Mouse (Mus musculus): Measurements from ENCODE around the gene Olfr33. TPM values are rescaled to one million over a fixed set of nuclear protein-coding genes. Genes with fewer than 3 reads are reported as not detected.

The Olfr33 gene
- polyA plus RNA-seq (2015; fragmentation: Nextera tagmentation; extraction: Ambion mirVana): not detected in 2 replicates

- H3K27me3 ChIP-seq (ENCODE audit: control insufficient read depth, insufficient read depth, low read depth, low read length): no peaks in the 10 kb centered on the region
- no peak for ATAC-seq
- no peaks in the 10 kb centered on the region for H3K9me3 ChIP-seq (replicated peaks; ENCODE audit: control insufficient read depth, low read length, poor library complexity, severe bottlenecking)
- no peaks in the 10 kb centered on the region for H3K36me3 ChIP-seq (ENCODE audit: control insufficient read depth, insufficient read depth, low read length)
- H3K27ac ChIP-seq (ENCODE audit: low read length): no peak within 1 kb of the TSS
- no peak within 1 kb of the TSS for H3K4me3 ChIP-seq (ENCODE audit: low read depth, low read length)
- H3K9ac ChIP-seq (ENCODE audit: low read depth, low read length): no peak within 1 kb of the TSS
- WGBS: 27% methylated on average over 1 of the region's 1 CpGs
- no peak within 1 kb of the TSS for H3K4me2 ChIP-seq (ENCODE audit: low read length)
- no peaks in the 10 kb centered on the region for H3K4me1 ChIP-seq (ENCODE audit: control insufficient read depth, insufficient read depth, low read length)
These were observed at the start of gene Olfr33 for GRCm38 (mm10) chr7:102718970-102719369. TSS of gene Olfr33 (minus strand) at chr7:102719070.

GRCm38 (mm10) chr7:102759266-102759665 is 40.4 kb upstream of the Olfr33 start, which contains the start of the genes Olfr560 and Olfr78:
TSS of gene Olfr560 (minus strand) at chr7:102759366.
TSS of gene Olfr78 (minus strand) at chr7:102759471.
- H3K4me1 ChIP-seq (ENCODE audit: control insufficient read depth, insufficient read depth, low read length): no peaks in the 10 kb centered on the region
- 72% methylated on average over 4 of the region's 4 CpGs for WGBS
- H3K36me3 ChIP-seq (ENCODE audit: control insufficient read depth, insufficient read depth, low read length): no peaks in the 10 kb centered on the region
- no peaks in the 10 kb centered on the region for H3K27me3 ChIP-seq (ENCODE audit: control insufficient read depth, insufficient read depth, low read depth, low read length)
- H3K27ac ChIP-seq (ENCODE audit: low read length): no peak within 1 kb of the TSS
- no peak within 1 kb of the TSS for H3K4me2 ChIP-seq (ENCODE audit: low read length)
- H3K9me3 ChIP-seq (replicated peaks; ENCODE audit: control insufficient read depth, low read length, poor library complexity, severe bottlenecking): no peaks in the 10 kb centered on the region
- no peak for ATAC-seq
- H3K9ac ChIP-seq (ENCODE audit: low read depth, low read length): no peak within 1 kb of the TSS
- H3K4me3 ChIP-seq (ENCODE audit: low read depth, low read length): no peak within 1 kb of the TSS

GRCm38 (mm10) chr7:102752086-102752485 is 33.2 kb upstream of the Olfr33 start:
- Histone ChIP-seq H3K4me3 (ENCODE audit: low read depth, low read length) (no peak overlapping the region), H3K9me3 (replicated peaks; ENCODE audit: control insufficient read depth, low read length, poor library complexity, severe bottlenecking) (no peaks in the 10 kb centered on the region), H3K4me1 (ENCODE audit: control insufficient read depth, insufficient read depth, low read length) (no peaks in the 10 kb centered on the region), H3K9ac (ENCODE audit: low read depth, low read length) (no peak overlapping the region), H3K4me2 (ENCODE audit: low read length) (no peak overlapping the region), H3K27ac (ENCODE audit: low read length) (no peak overlapping the region), H3K27me3 (ENCODE audit: control insufficient read depth, insufficient read depth, low read depth, low read length) (no peaks in the 10 kb centered on the region), H3K36me3 (ENCODE audit: control insufficient read depth, insufficient read depth, low read length) (no peaks in the 10 kb centered on the region)
- WGBS: 33% methylated on average over 1 of the region's 1 CpGs
- ATAC-seq: no peak

- 73% methylated on average over 2 of the region's 2 CpGs for WGBS
These were observed 18.8 kb upstream of the Olfr33 start for GRCm38 (mm10) chr7:102737705-102738104.

DNA sequence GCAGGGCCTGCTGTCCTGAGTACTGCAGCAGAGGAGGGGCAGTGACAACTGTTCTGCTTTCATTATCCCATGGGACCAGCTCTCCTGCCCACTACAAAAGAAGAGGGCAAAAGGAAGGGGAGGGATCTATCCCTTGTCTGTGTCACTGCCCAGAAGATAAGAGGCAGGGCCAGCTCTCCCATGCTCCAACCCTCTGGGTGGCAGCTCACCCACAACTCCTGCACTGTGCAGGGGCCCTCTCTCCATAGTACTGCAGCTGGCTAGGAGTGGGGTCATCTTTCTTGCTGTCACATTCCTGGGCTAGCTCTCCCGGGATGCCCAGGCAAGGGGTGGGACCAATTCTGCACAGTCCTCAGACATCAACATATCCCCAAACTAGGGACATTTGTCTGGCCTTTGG is 14.9 kb upstream of the Olfr33 start:
- Histone ChIP-seq H3K9me3 (replicated peaks; ENCODE audit: control insufficient read depth, low read length, poor library complexity, severe bottlenecking) (no peaks in the 10 kb centered on the region), H3K36me3 (ENCODE audit: control insufficient read depth, insufficient read depth, low read length) (no peaks in the 10 kb centered on the region), H3K4me1 (ENCODE audit: control insufficient read depth, insufficient read depth, low read length) (no peaks in the 10 kb centered on the region), H3K9ac (ENCODE audit: low read depth, low read length) (no peak overlapping the region), H3K4me3 (ENCODE audit: low read depth, low read length) (no peak overlapping the region), H3K4me2 (ENCODE audit: low read length) (no peak overlapping the region), H3K27me3 (ENCODE audit: control insufficient read depth, insufficient read depth, low read depth, low read length) (no peaks in the 10 kb centered on the region), H3K27ac (ENCODE audit: low read length) (no peak overlapping the region)
- 94% methylated on average over 1 of the region's 1 CpGs for WGBS
- ATAC-seq: no peak

More at GRCm38 (mm10) chr7:102737705-102738104, 18.8 kb upstream of the Olfr33 start:
- no peaks in the 10 kb centered on the region for H3K4me1 ChIP-seq (ENCODE audit: control insufficient read depth, insufficient read depth, low read length)
- no peak overlapping the region for H3K4me2 ChIP-seq (ENCODE audit: low read length)
- H3K9ac ChIP-seq (ENCODE audit: low read depth, low read length): no peak overlapping the region
- no peaks in the 10 kb centered on the region for H3K27me3 ChIP-seq (ENCODE audit: control insufficient read depth, insufficient read depth, low read depth, low read length)
- H3K9me3 ChIP-seq (replicated peaks; ENCODE audit: control insufficient read depth, low read length, poor library complexity, severe bottlenecking): no peaks in the 10 kb centered on the region
- ATAC-seq: no peak
- no peaks in the 10 kb centered on the region for H3K36me3 ChIP-seq (ENCODE audit: control insufficient read depth, insufficient read depth, low read length)
- no peak overlapping the region for H3K27ac ChIP-seq (ENCODE audit: low read length)
- H3K4me3 ChIP-seq (ENCODE audit: low read depth, low read length): no peak overlapping the region

- no peak for ATAC-seq
- Histone ChIP-seq H3K27ac (ENCODE audit: low read length) (no peak within 1 kb of the TSS), H3K9ac (ENCODE audit: low read depth, low read length) (no peak within 1 kb of the TSS), H3K27me3 (ENCODE audit: control insufficient read depth, insufficient read depth, low read depth, low read length) (no peaks in the 10 kb centered on the region), H3K9me3 (replicated peaks; ENCODE audit: control insufficient read depth, low read length, poor library complexity, severe bottlenecking) (no peaks in the 10 kb centered on the region), H3K4me2 (ENCODE audit: low read length) (no peak within 1 kb of the TSS), H3K4me3 (ENCODE audit: low read depth, low read length) (no peak within 1 kb of the TSS), H3K4me1 (ENCODE audit: control insufficient read depth, insufficient read depth, low read length) (no peaks in the 10 kb centered on the region), H3K36me3 (ENCODE audit: control insufficient read depth, insufficient read depth, low read length) (no peaks in the 10 kb centered on the region)
These were observed 8.5 kb upstream of the Olfr33 start, which contains the start of gene Olfr559 for GRCm38 (mm10) chr7:102727391-102727790. TSS of gene Olfr559 (minus strand) at chr7:102727491.

GRCm38 (mm10) chr7:102701915-102702314 is 17.0 kb downstream of the Olfr33 start, which contains the start of gene Olfr558:
TSS of gene Olfr558 (plus strand) at chr7:102702215.
- Histone ChIP-seq H3K9me3 (replicated peaks; ENCODE audit: control insufficient read depth, low read length, poor library complexity, severe bottlenecking) (no peaks in the 10 kb centered on the region), H3K27me3 (ENCODE audit: control insufficient read depth, insufficient read depth, low read depth, low read length) (no peaks in the 10 kb centered on the region), H3K9ac (ENCODE audit: low read depth, low read length) (no peak within 1 kb of the TSS), H3K4me2 (ENCODE audit: low read length) (no peak within 1 kb of the TSS), H3K27ac (ENCODE audit: low read length) (no peak within 1 kb of the TSS), H3K4me1 (ENCODE audit: control insufficient read depth, insufficient read depth, low read length) (no peaks in the 10 kb centered on the region), H3K36me3 (ENCODE audit: control insufficient read depth, insufficient read depth, low read length) (no peaks in the 10 kb centered on the region), H3K4me3 (ENCODE audit: low read depth, low read length) (no peak within 1 kb of the TSS)
- ATAC-seq: no peak

DNA sequence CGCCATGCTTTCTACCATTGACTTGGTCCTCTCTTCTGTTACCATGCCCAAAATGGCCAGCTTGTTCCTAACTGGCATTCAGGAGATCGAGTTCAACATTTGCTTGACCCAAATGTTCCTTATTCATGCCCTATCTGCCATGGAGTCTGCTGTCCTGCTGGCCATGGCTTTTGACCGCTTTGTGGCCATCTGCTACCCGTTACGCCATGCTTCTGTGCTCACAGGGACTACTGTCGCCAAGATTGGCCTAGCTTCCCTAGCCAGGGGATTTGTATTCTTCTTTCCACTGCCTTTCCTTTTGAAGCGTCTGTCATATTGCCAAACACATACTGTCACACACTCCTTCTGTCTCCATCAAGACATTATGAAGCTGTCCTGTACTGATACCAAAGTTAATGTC is 20.4 kb downstream of the Olfr33 start:
- Histone ChIP-seq H3K36me3 (ENCODE audit: control insufficient read depth, insufficient read depth, low read length) (no peaks in the 10 kb centered on the region), H3K4me2 (ENCODE audit: low read length) (no peak overlapping the region), H3K4me3 (ENCODE audit: low read depth, low read length) (no peak overlapping the region), H3K27me3 (ENCODE audit: control insufficient read depth, insufficient read depth, low read depth, low read length) (no peaks in the 10 kb centered on the region), H3K4me1 (ENCODE audit: control insufficient read depth, insufficient read depth, low read length) (no peaks in the 10 kb centered on the region), H3K9ac (ENCODE audit: low read depth, low read length) (no peak overlapping the region), H3K27ac (ENCODE audit: low read length) (no peak overlapping the region), H3K9me3 (replicated peaks; ENCODE audit: control insufficient read depth, low read length, poor library complexity, severe bottlenecking) (no peaks in the 10 kb centered on the region)
- WGBS: 89% methylated on average over 7 of the region's 7 CpGs
- no peak for ATAC-seq

DNA sequence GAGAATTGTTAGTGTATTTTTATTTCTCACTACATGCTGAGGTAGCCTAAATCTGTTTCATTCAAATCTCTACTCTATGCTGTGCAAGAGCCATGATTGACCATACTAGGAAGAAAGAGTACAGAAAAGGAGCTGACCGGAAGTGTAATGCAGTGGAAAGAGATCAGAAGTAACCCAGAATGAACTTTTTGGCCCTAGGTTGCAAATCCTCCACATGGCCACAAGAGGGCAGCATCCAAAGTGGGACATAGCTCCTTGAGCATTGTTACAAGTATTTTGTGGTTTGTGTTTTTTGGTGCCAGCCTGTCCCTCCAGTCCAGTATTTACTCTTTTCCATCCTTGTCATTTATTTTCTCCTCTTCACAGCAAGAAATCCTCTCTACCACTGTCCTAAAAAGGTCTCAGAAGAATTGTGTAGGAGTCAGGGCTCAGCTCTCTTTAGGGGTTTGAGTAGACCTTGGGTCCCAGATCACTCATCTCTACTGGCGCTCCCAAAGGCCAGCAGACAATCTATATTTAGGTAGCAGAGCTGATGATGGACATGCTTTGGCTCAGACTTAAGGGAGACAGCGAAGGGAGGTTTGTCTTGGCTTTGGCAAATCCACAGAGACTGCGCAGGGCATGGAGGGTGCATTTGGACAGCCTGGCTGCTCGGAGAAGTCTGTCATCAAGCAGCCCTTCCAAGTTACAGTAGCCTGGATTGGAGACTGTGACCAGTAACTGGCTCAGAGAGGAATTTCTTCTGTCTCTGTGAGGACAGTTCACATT is 23.3 kb downstream of the Olfr33 start, which contains the start of gene Olfr557:
Olfr557 (plus strand) TSS at position 553 of the 768 bp plus-strand sequence.
- no peaks in the 10 kb centered on the region for H3K9me3 ChIP-seq (replicated peaks; ENCODE audit: control insufficient read depth, low read length, poor library complexity, severe bottlenecking)
- no peaks in the 10 kb centered on the region for H3K27me3 ChIP-seq (ENCODE audit: control insufficient read depth, insufficient read depth, low read depth, low read length)
- no peaks in the 10 kb centered on the region for H3K4me1 ChIP-seq (ENCODE audit: control insufficient read depth, insufficient read depth, low read length)
- H3K9ac ChIP-seq (ENCODE audit: low read depth, low read length): no peak within 1 kb of the TSS
- no peaks in the 10 kb centered on the region for H3K36me3 ChIP-seq (ENCODE audit: control insufficient read depth, insufficient read depth, low read length)
- WGBS: 79% methylated on average over 5 of the region's 5 CpGs
- ATAC-seq: no peak
- no peak within 1 kb of the TSS for H3K4me2 ChIP-seq (ENCODE audit: low read length)
- H3K27ac ChIP-seq (ENCODE audit: low read length): no peak within 1 kb of the TSS
- no peak within 1 kb of the TSS for H3K4me3 ChIP-seq (ENCODE audit: low read depth, low read length)
